Mouse (Mus musculus) olfactory bulb, adult 2 months (tissue): ENCODE data around the gene Man1b1.

ENCODE experiments used
- CTCF ChIP-seq: fragments of 200-500 bp; IDR thresholded peaks from 2 replicates; pipeline ENCODE4 v1.5.1; 2012; ENCODE audit warnings: low read depth, mild to moderate bottlenecking, low read length, moderate library complexity; ENCODE audit not compliant: insufficient read depth
- POLR2A ChIP-seq: fragments of 200-500 bp; IDR thresholded peaks from 2 replicates; pipeline ENCODE4 v1.6.1; 2012; ENCODE audit warnings: mild to moderate bottlenecking, low read depth, low read length, moderate library complexity; ENCODE audit not compliant: insufficient read depth

DNA sequence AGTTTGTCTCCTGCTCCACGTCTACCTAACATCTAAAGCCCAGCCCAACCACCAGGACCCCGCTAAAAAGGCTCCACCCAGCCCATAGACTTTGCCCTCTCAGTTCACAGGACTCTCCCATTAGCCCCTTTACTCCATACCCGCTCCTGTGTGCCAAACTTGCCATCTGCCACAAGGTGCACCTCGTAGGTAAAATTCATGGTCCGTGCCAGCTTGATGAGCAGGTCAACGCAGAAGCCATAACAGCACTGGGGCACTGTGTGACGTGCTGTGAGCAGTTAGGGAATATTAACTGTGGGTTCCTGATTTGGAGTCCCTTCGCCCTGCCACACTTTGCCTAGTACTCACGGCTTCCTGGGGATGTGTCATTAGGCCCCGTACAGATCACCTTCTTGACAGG, 34.1 kb upstream of the Man1b1 start:
- no peak for TF ChIP-seq POLR2A
- TF ChIP-seq CTCF: no peak
